Mouse (Mus musculus): Measurements from ENCODE around the gene P2ry2.

- TF ChIP-seq CTCF (IDR thresholded peaks at IDR 0.05; ENCODE audit: control insufficient read depth, insufficient read depth, low read length) (no peak), POLR2A (IDR thresholded peaks at IDR 0.05; ENCODE audit: borderline replicate concordance, control insufficient read depth, low read depth, low read length) (no peak)
Measured at GRCm38 (mm10) chr7:100991972-100992371, 20.7 kb downstream of the P2ry2 start.
